Mouse (Mus musculus) 3134 (cell line): ENCODE data around the gene 1700001L19Rik.
"Not testable (repeated sequence)": the region's sequence is repeated elsewhere in the genome, so short reads cannot be mapped to it uniquely, and the experiment has no call there.

Experiments used
- DNase-seq: peaks from one replicate; pipeline ENCODE4 v3.0.0-alpha.2; 2011; ENCODE audit warnings: low spot score; ENCODE audit not compliant: insufficient read length; ENCODE audit errors: extremely low read depth

Gene 1700001L19Rik

GRCm38 (mm10) chr13:68597199-68597598 is at the start of gene 1700001L19Rik:
1700001L19Rik (plus strand) TSS chr13:68597421.
- no peak for DNase-seq

- DNase-seq = not testable (repeated sequence)
These were observed 43.8 kb upstream of the 1700001L19Rik start for GRCm38 (mm10) chr13:68553391-68553790.

GRCm38 (mm10) chr13:68568110-68568509 is 29.1 kb upstream of the 1700001L19Rik start:
- no peak for DNase-seq

GRCm38 (mm10) chr13:68568548-68568947 is 28.7 kb upstream of the 1700001L19Rik start:
- DNase-seq = no peak

- peak; percentile 25 for DNase-seq
These were observed 27.5 kb upstream of the 1700001L19Rik start for GRCm38 (mm10) chr13:68569589-68570336.

GRCm38 (mm10) chr13:68572247-68572646 is 25.0 kb upstream of the 1700001L19Rik start:
- no peak for DNase-seq

GRCm38 (mm10) chr13:68572966-68573913 is 24.0 kb upstream of the 1700001L19Rik start:
- DNase-seq = no peak

- no peak for DNase-seq
These were observed 22.8 kb upstream of the 1700001L19Rik start for GRCm38 (mm10) chr13:68574398-68574797.

GRCm38 (mm10) chr13:68577945-68578344 is 19.3 kb upstream of the 1700001L19Rik start:
- no peak for DNase-seq

GRCm38 (mm10) chr13:68581086-68581740 is 16.0 kb upstream of the 1700001L19Rik start:
- no peak for DNase-seq

- peak; percentile 95 for DNase-seq
These were observed 15.3 kb upstream of the 1700001L19Rik start, which contains the start of the genes Mtrr and Fastkd3 for GRCm38 (mm10) chr13:68581747-68582516. Mtrr (minus strand) TSS chr13:68582149. Fastkd3 (plus strand) TSS chr13:68582234.

GRCm38 (mm10) chr13:68582517-68582780 is 14.8 kb upstream of the 1700001L19Rik start:
- DNase-seq = no peak

GRCm38 (mm10) chr13:68583961-68584360 is 13.3 kb upstream of the 1700001L19Rik start:
- no peak for DNase-seq

- no peak for DNase-seq
These were observed 11.8 kb upstream of the 1700001L19Rik start for GRCm38 (mm10) chr13:68585441-68585840.

- DNase-seq = no peak
These were observed 8.9 kb upstream of the 1700001L19Rik start for GRCm38 (mm10) chr13:68588352-68588751.

- no peak for DNase-seq
These were observed 3.4 kb upstream of the 1700001L19Rik start for GRCm38 (mm10) chr13:68593797-68594196.

GRCm38 (mm10) chr13:68597667-68598066 is 446 bp downstream of the 1700001L19Rik start:
- DNase-seq = no peak

- no peak for DNase-seq
These were observed 1.7 kb downstream of the 1700001L19Rik start for GRCm38 (mm10) chr13:68598953-68599352.

GRCm38 (mm10) chr13:68601184-68601583 is 4.0 kb downstream of the 1700001L19Rik start:
- DNase-seq = no peak

GRCm38 (mm10) chr13:68603085-68603484 is 5.9 kb downstream of the 1700001L19Rik start:
- no peak for DNase-seq
